ENCODE assay signal across 8 mouse cellular contexts in the genomic region with DNA sequence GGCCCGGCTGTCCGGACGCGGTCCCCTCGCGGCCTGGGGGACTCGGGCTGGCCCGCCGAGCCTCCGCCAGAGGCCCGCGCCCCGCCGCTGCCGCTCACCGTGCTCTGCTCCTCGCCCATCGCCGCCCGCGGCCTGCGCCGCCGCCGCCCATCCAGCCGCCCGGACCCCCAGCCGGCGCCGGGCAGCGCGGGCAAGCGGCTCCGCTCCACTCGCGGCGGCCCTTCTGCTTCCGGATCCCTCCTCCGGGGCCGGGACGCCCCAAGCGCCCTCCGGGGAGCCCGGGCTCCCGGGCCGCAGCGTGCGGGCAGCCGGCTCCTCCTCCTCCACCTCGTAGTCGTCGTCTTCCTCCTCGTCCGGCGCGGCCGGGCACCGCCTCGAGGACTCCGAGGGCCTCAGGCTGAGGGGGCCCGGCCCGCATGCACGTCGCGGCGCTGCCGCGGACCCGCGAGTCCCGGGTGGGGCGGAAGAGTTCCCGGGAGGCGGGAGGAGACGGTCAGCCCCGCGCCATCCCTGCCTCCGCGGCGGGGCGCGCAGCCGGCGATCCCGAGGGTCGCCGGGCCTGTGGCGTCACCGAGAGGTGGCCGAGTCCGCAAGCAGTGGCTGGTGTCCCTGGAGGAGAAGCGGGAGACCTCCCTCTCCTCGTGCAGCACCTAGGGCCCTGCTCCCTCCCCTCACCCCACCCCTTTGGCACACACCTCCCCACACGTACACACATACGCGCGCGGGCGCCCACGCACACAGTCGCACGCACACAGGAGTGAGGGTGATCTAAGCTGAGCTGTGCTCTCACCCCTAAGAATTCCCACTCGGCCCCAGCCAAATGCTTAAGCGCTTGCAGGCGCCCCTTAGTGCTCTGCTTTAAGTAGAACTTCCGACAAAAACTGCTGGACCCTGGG. TPM values are rescaled to one million over a fixed set of nuclear protein-coding genes. Genes with fewer than 3 reads are reported as not detected.
A peak's percentile ranks its signal among the peaks of the same experiment; 100 is the strongest.
DNase-seq lines count a peak whose midpoint lies in the region; ATAC-seq lines count a peak whose summit lies in the region.

Gene Rnf217 (minus strand): TSS at position 119 of the 896 bp plus-strand sequence.

- peak within 1 kb of the TSS; percentile 99 for H3K9ac ChIP-seq in hindbrain, embryonic 14.5 days

- H3K4me1 ChIP-seq in hindbrain, embryonic 14.5 days (replicated peaks; ENCODE audit: control insufficient read depth, insufficient read depth, low read length), result peaks cover 34% of the 10 kb centered on the region

- peak within 1 kb of the TSS; percentile 96 for H3K4me3 ChIP-seq in hindbrain, embryonic 14.5 days (replicated peaks; ENCODE audit: low read length)

- H3K27me3 ChIP-seq in hindbrain, embryonic 14.5 days (ENCODE audit: control insufficient read depth, insufficient read depth, low read length), result no peaks in the 10 kb centered on the region

- H3K36me3 ChIP-seq in hindbrain, embryonic 14.5 days (replicated peaks; ENCODE audit: control insufficient read depth, insufficient read depth), result no peaks in the 10 kb centered on the region

- peak; percentile 65 for DNase-seq in adipocyte (ENCODE audit: low spot score)
- peak; percentile 86 to 89 for DNase-seq in cerebellum, postnatal 25 days
- DNase-seq in gastrocnemius, adult 18-20 months (ENCODE audit: low spot score), result peak; percentile 37
- DNase-seq in hindbrain, embryonic 14.5 days (ENCODE audit: low spot score), result peak; percentile 65
- DNase-seq in left cerebral cortex, adult 18-20 months (ENCODE audit: low spot score in 2 of 2), result peak; percentile 74 to 85
- DNase-seq in lung, postnatal 14 days, result peak; percentile 58
- DNase-seq in ovary, postnatal 36 days (ENCODE audit: low spot score), result peak; percentile 73
- DNase-seq in urinary bladder, postnatal 36 days (ENCODE audit: low spot score in 2 of 2), result peak; percentile 52 to 58

- H3K4me2 ChIP-seq in hindbrain, embryonic 14.5 days (replicated peaks), result peak within 1 kb of the TSS; percentile 90

- peak within 1 kb of the TSS; percentile 86 for H3K27ac ChIP-seq in hindbrain, embryonic 14.5 days

- under 1% methylated on average over 93 of the region's 106 CpGs for WGBS in hindbrain, embryonic 14.5 days

- no peaks in the 10 kb centered on the region for H3K9me3 ChIP-seq in hindbrain, embryonic 14.5 days (ENCODE audit: control insufficient read depth, low read length)

- ATAC-seq in hindbrain, embryonic 14.5 days (ENCODE audit: low FRiP score), result peak; percentile 90

RNA-seq across cellular contexts. Expression of gene Rnf217, which starts in this region (rescaled TPM):
- 1 to 10 TPM; 7.5 to 8.5 TPM for total RNA-seq in gastrocnemius, adult 18-20 months (2021)
- polyA plus RNA-seq in hindbrain, embryonic 14.5 days (2014; fragmentation: Nextera tagmentation; extraction: Ambion mirVana), result 3.2 and 3.4 TPM in 2 replicates
- 10 to 100 TPM; 11.1 to 13.5 TPM for total RNA-seq in left cerebral cortex, adult 18-20 months (2021)

Comparison
In these comparisons a context has a peak if more than half of its experiments do, and no peak if none do; other contexts are left out.
1. Peak in every context shown above with its lines: DNase-seq, ATAC-seq, H3K4me3 ChIP-seq and H3K27ac ChIP-seq.
2. DNase-seq: peak in every context shown above with its lines; median percentile 88 in cerebellum, postnatal 25 days; 80 in left cerebral cortex, adult 18-20 months; 73 in ovary, postnatal 36 days; 65 in adipocyte; 65 in hindbrain, embryonic 14.5 days; 58 in lung, postnatal 14 days; 55 in urinary bladder, postnatal 36 days; 37 in gastrocnemius, adult 18-20 months.